13 mouse cellular contexts compared by ENCODE assay signal in the genomic region with DNA sequence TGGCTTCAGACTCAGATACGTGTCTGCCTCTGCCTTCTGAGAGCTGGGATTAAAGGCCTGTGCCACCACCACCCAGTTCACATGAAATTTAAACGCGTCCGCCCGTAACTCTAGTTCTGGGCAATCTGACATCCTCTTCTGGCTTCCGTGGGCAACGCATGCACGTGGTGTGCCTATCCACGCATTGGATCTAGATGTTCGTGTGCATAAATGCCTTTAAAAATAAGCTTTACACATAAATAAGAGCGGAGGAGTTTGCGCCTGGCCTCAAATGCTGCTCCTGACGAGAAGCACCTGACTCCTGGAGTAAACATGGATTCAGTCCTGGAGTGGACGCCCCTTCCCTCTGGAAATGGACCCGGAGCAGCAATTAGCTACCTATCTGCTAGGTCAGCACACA.
"Had no signal": no experiment of that assay in that cellular context is flagged by ENCODE, and none has a peak within 500 bp of the region (broad histone marks: within the 10 kb centered on the region; RNA-seq: fewer than 3 reads in every experiment).

No protein-coding gene starts in this region.

- DNase-seq: kidney, adult 8-10 months; kidney, postnatal 25 days; lung, adult 2 months; lung, postnatal 36 days; spleen, adult 18-20 months; thymus, adult 2 months; thymus, postnatal 25 days had no signal

- H3K27ac ChIP-seq: limb, embryonic 10.5 days; liver, embryonic 15.5 days had no signal

- H3K27me3 ChIP-seq: liver, embryonic 15.5 days; midbrain, embryonic 13.5 days had no signal

- H3K9ac ChIP-seq: liver, embryonic 15.5 days; midbrain, embryonic 13.5 days had no signal

- H3K4me3 ChIP-seq: limb, embryonic 10.5 days; liver, embryonic 15.5 days; midbrain, embryonic 13.5 days had no signal

- H3K9me3 ChIP-seq: limb, embryonic 10.5 days; liver, embryonic 15.5 days; midbrain, embryonic 13.5 days had no signal

- H3K4me1 ChIP-seq: liver, embryonic 15.5 days had no signal

- ATAC-seq: intestine, postnatal 0 days; lung, postnatal 0 days; midbrain, embryonic 13.5 days had no signal

- H3K4me2 ChIP-seq: liver, embryonic 11.5 days; liver, embryonic 15.5 days; midbrain, embryonic 13.5 days had no signal
